Mouse (Mus musculus): ENCODE data around the gene Asb2. TPM values are rescaled to one million over a fixed set of nuclear protein-coding genes. Genes with fewer than 3 reads are reported as not detected.

Gene Asb2
- polyA plus RNA-seq, 1 experiment from 2014 or later, result 0.40 TPM

GRCm38 (mm10) chr12:103358951-103359801 lies 3.4 kb upstream of the Asb2 start:
- H3K9me3 ChIP-seq (replicated peaks), result no peaks in the 10 kb centered on the region
- no peaks in the 10 kb centered on the region for H3K36me3 ChIP-seq (ENCODE audit: poor library complexity, severe bottlenecking)
- no peaks in the 10 kb centered on the region for H3K27me3 ChIP-seq
- no peak for ATAC-seq
- H3K27ac ChIP-seq, result no peak overlapping the region
- 70% methylated on average over 4 of the region's 4 CpGs for WGBS
- H3K4me1 ChIP-seq, result no peaks in the 10 kb centered on the region
- H3K4me2 ChIP-seq, result no peak overlapping the region
- no peak overlapping the region for H3K4me3 ChIP-seq
- H3K9ac ChIP-seq, result no peak overlapping the region

- Histone ChIP-seq H3K9me3 (replicated peaks) (no peaks in the 10 kb centered on the region), H3K27ac (no peak overlapping the region), H3K27me3 (no peaks in the 10 kb centered on the region), H3K4me2 (no peak overlapping the region), H3K9ac (no peak overlapping the region), H3K4me1 (peaks cover 6% of the 10 kb centered on the region; the same call in 1 of the 2 replicates), H3K36me3 (ENCODE audit: poor library complexity, severe bottlenecking) (no peaks in the 10 kb centered on the region), H3K4me3 (no peak overlapping the region)
- 78% methylated on average over 8 of the region's 8 CpGs for WGBS
- ATAC-seq, result no peak
Observed at GRCm38 (mm10) chr12:103358216-103358615, 2.4 kb upstream of the Asb2 start.

GRCm38 (mm10) chr12:103356415-103356748 lies 581 bp upstream of the Asb2 start:
- H3K9me3 ChIP-seq (replicated peaks), result no peaks in the 10 kb centered on the region
- WGBS, result 93% methylated on average over 4 of the region's 4 CpGs
- no peak overlapping the region for H3K4me2 ChIP-seq
- H3K9ac ChIP-seq, result no peak overlapping the region
- peaks cover 7% of the 10 kb centered on the region; the same call in 1 of the 2 replicates for H3K4me1 ChIP-seq
- ATAC-seq, result no peak
- H3K27ac ChIP-seq, result no peak overlapping the region
- no peaks in the 10 kb centered on the region for H3K27me3 ChIP-seq
- no peaks in the 10 kb centered on the region for H3K36me3 ChIP-seq (ENCODE audit: poor library complexity, severe bottlenecking)
- H3K4me3 ChIP-seq, result no peak overlapping the region

GRCm38 (mm10) chr12:103353538-103353937 lies 2.3 kb downstream of the Asb2 start:
- Histone ChIP-seq H3K9ac (no peak overlapping the region), H3K36me3 (ENCODE audit: poor library complexity, severe bottlenecking) (no peaks in the 10 kb centered on the region), H3K4me2 (no peak overlapping the region), H3K27ac (no peak overlapping the region), H3K9me3 (replicated peaks) (no peaks in the 10 kb centered on the region), H3K4me1 (peaks cover 7% of the 10 kb centered on the region; the same call in 1 of the 2 replicates), H3K27me3 (no peaks in the 10 kb centered on the region), H3K4me3 (no peak overlapping the region)
- 8% methylated on average over 5 of the region's 5 CpGs for WGBS
- ATAC-seq, result peak; percentile 59; the same call in 1 of the 2 replicates

GRCm38 (mm10) chr12:103352735-103353134 lies 3.1 kb downstream of the Asb2 start:
- Histone ChIP-seq H3K4me1 (peaks cover 7% of the 10 kb centered on the region; the same call in 1 of the 2 replicates), H3K4me2 (no peak overlapping the region), H3K27ac (no peak overlapping the region), H3K27me3 (no peaks in the 10 kb centered on the region), H3K4me3 (no peak overlapping the region), H3K9me3 (replicated peaks) (no peaks in the 10 kb centered on the region), H3K9ac (no peak overlapping the region), H3K36me3 (ENCODE audit: poor library complexity, severe bottlenecking) (no peaks in the 10 kb centered on the region)
- ATAC-seq, result no peak
- WGBS, result 94% methylated on average over 6 of the region's 6 CpGs

GRCm38 (mm10) chr12:103348506-103348905 lies 7.3 kb downstream of the Asb2 start:
- H3K4me3 ChIP-seq, result no peak overlapping the region
- peak; percentile 65 for ATAC-seq

GRCm38 (mm10) chr12:103347406-103347805 lies 8.4 kb downstream of the Asb2 start:
- Histone ChIP-seq H3K36me3 (ENCODE audit: poor library complexity, severe bottlenecking) (no peaks in the 10 kb centered on the region), H3K9me3 (replicated peaks) (no peaks in the 10 kb centered on the region), H3K4me3 (no peak overlapping the region), H3K27ac (no peak overlapping the region), H3K27me3 (no peaks in the 10 kb centered on the region), H3K9ac (no peak overlapping the region), H3K4me1 (no peaks in the 10 kb centered on the region), H3K4me2 (no peak overlapping the region)
- ATAC-seq, result no peak
- 71% methylated on average over 5 of the region's 5 CpGs for WGBS

More at GRCm38 (mm10) chr12:103348506-103348905, 7.3 kb downstream of the Asb2 start:
- H3K9me3 ChIP-seq (replicated peaks), result no peaks in the 10 kb centered on the region
- no peak overlapping the region for H3K4me2 ChIP-seq
- no peaks in the 10 kb centered on the region for H3K36me3 ChIP-seq (ENCODE audit: poor library complexity, severe bottlenecking)
- H3K4me1 ChIP-seq, result peaks cover 3% of the 10 kb centered on the region; the same call in 1 of the 2 replicates
- no peak overlapping the region for H3K27ac ChIP-seq
- no peaks in the 10 kb centered on the region for H3K27me3 ChIP-seq
- WGBS, result 6% methylated on average over 3 of the region's 3 CpGs
- H3K9ac ChIP-seq, result no peak overlapping the region

- H3K4me1 ChIP-seq, result no peaks in the 10 kb centered on the region
- no peak overlapping the region for H3K4me2 ChIP-seq
- H3K36me3 ChIP-seq (ENCODE audit: poor library complexity, severe bottlenecking), result no peaks in the 10 kb centered on the region
- H3K4me3 ChIP-seq, result no peak overlapping the region
- ATAC-seq, result no peak
- WGBS, result 85% methylated on average over 8 of the region's 8 CpGs
- no peak overlapping the region for H3K9ac ChIP-seq
- no peaks in the 10 kb centered on the region for H3K9me3 ChIP-seq (replicated peaks)
- H3K27ac ChIP-seq, result no peak overlapping the region
- no peaks in the 10 kb centered on the region for H3K27me3 ChIP-seq
Observed at GRCm38 (mm10) chr12:103346945-103347344, 8.9 kb downstream of the Asb2 start.

- H3K4me2 ChIP-seq, result no peak overlapping the region
- ATAC-seq, result no peak
- no peak overlapping the region for H3K27ac ChIP-seq
- H3K9ac ChIP-seq, result no peak overlapping the region
- no peaks in the 10 kb centered on the region for H3K27me3 ChIP-seq
- H3K4me1 ChIP-seq, result no peaks in the 10 kb centered on the region
- WGBS, result 91% methylated on average over 7 of the region's 7 CpGs
- no peak overlapping the region for H3K4me3 ChIP-seq
- no peaks in the 10 kb centered on the region for H3K36me3 ChIP-seq (ENCODE audit: poor library complexity, severe bottlenecking)
- no peaks in the 10 kb centered on the region for H3K9me3 ChIP-seq (replicated peaks)
Observed at GRCm38 (mm10) chr12:103344934-103345333, 10.9 kb downstream of the Asb2 start.

- no peak overlapping the region for H3K4me2 ChIP-seq
- WGBS, result 84% methylated on average over 8 of the region's 8 CpGs
- no peaks in the 10 kb centered on the region for H3K9me3 ChIP-seq (replicated peaks)
- no peaks in the 10 kb centered on the region for H3K36me3 ChIP-seq (ENCODE audit: poor library complexity, severe bottlenecking)
- H3K4me3 ChIP-seq, result no peak overlapping the region
- H3K9ac ChIP-seq, result no peak overlapping the region
- no peak overlapping the region for H3K27ac ChIP-seq
- no peaks in the 10 kb centered on the region for H3K27me3 ChIP-seq
- ATAC-seq, result no peak
- no peaks in the 10 kb centered on the region for H3K4me1 ChIP-seq
Observed at GRCm38 (mm10) chr12:103343456-103343855, 12.3 kb downstream of the Asb2 start.

- no peak overlapping the region for H3K9ac ChIP-seq
- H3K9me3 ChIP-seq (replicated peaks), result no peaks in the 10 kb centered on the region
- H3K27ac ChIP-seq, result no peak overlapping the region
- WGBS, result 87% methylated on average over 5 of the region's 5 CpGs
- no peak overlapping the region for H3K4me3 ChIP-seq
- H3K4me1 ChIP-seq, result no peaks in the 10 kb centered on the region
- H3K36me3 ChIP-seq (ENCODE audit: poor library complexity, severe bottlenecking), result no peaks in the 10 kb centered on the region
- H3K27me3 ChIP-seq, result no peaks in the 10 kb centered on the region
- H3K4me2 ChIP-seq, result no peak overlapping the region
- no peak for ATAC-seq
Observed at GRCm38 (mm10) chr12:103341212-103341611, 14.6 kb downstream of the Asb2 start.

- Histone ChIP-seq H3K9ac (no peak overlapping the region), H3K4me3 (no peak overlapping the region), H3K36me3 (ENCODE audit: poor library complexity, severe bottlenecking) (no peaks in the 10 kb centered on the region), H3K9me3 (replicated peaks) (no peaks in the 10 kb centered on the region), H3K27me3 (no peaks in the 10 kb centered on the region), H3K4me2 (no peak overlapping the region), H3K4me1 (no peaks in the 10 kb centered on the region), H3K27ac (no peak overlapping the region)
- 83% methylated on average over 14 of the region's 14 CpGs for WGBS
- no peak for ATAC-seq
Observed at GRCm38 (mm10) chr12:103338162-103338798, 17.5 kb downstream of the Asb2 start.
